Mouse (Mus musculus) kidney, embryonic 14.5 days (tissue): ENCODE data around the gene Stag3. TPM values are rescaled to one million over a fixed set of nuclear protein-coding genes. Genes with fewer than 3 reads are reported as not detected.

Source experiments
- ATAC-seq: fragments of 200-750 bp; cut with Nextera tagmentation; 2 replicates; pipeline ENCODE4 v1.8.0; 2017; ENCODE audit warnings: moderate number of reproducible peaks, mild to moderate bottlenecking, moderate TSS enrichment, moderate library complexity; ENCODE audit not compliant: low FRiP score, low TSS enrichment
- H3K27ac ChIP-seq: fragments of 300-500 bp; sonication (generic); 2 replicates; pipeline ENCODE4 v1.5.1; 2014; ENCODE audit warnings: low read depth, mild to moderate bottlenecking, low read length, moderate library complexity, mixed read lengths
- H3K27me3 ChIP-seq: fragments of 300-500 bp; sonication (generic); 2 replicates; pipeline ENCODE4 v1.6.1; 2014; ENCODE audit warnings: mild to moderate bottlenecking, low read length; ENCODE audit not compliant: control insufficient read depth, insufficient read depth
- H3K36me3 ChIP-seq: fragments of 300-500 bp; sonication (generic); 2 replicates; pipeline ENCODE4 v1.6.1; 2014; ENCODE audit warnings: low read length, mixed read lengths; ENCODE audit not compliant: control insufficient read depth, insufficient read depth
- H3K4me1 ChIP-seq: fragments of 300-500 bp; sonication (generic); 2 replicates; pipeline ENCODE4 v1.6.1; 2014; ENCODE audit warnings: low read length, mixed read lengths; ENCODE audit not compliant: control insufficient read depth, insufficient read depth
- H3K4me2 ChIP-seq: fragments of 300-500 bp; sonication (generic); replicated peaks from 2 replicates; pipeline ENCODE4 v1.6.1; 2014; ENCODE audit warnings: low read depth, mild to moderate bottlenecking, low read length
- H3K4me3 ChIP-seq: fragments of 300-500 bp; sonication (generic); 2 replicates; pipeline ENCODE4 v1.5.1; 2014; ENCODE audit warnings: mild to moderate bottlenecking, low read length
- H3K9ac ChIP-seq: fragments of 300-500 bp; sonication (generic); 2 replicates; pipeline ENCODE4 v1.6.1; 2014; ENCODE audit warnings: low read depth, mild to moderate bottlenecking, low read length, moderate library complexity
- H3K9me3 ChIP-seq: fragments of 300-500 bp; sonication (generic); 2 replicates; pipeline ENCODE4 v1.6.1; 2016; ENCODE audit warnings: low read length; ENCODE audit not compliant: control insufficient read depth
- WGBS: fragments of 180-500 bp; shearing (Covaris S2); extraction: QIAGEN DNeasy Blood & Tissue Kit; methylation state at CpG from one replicate; pipeline ENCODE4 v1.1.7; 2014; 5-methylcytosine and 5-hydroxymethylcytosine counted together
- polyA plus RNA-seq: library from polyadenylated mRNA; unstranded; fragments of >200 nt; fragmentation: Nextera tagmentation; extraction: Ambion mirVana; gene quantifications from 2 replicates; pipeline ENCODE4 v1.2.1, GENCODE M21; 2014

The Stag3 gene
- polyA plus RNA-seq, 1 experiment from 2014 or later: 4.5 TPM

DNA sequence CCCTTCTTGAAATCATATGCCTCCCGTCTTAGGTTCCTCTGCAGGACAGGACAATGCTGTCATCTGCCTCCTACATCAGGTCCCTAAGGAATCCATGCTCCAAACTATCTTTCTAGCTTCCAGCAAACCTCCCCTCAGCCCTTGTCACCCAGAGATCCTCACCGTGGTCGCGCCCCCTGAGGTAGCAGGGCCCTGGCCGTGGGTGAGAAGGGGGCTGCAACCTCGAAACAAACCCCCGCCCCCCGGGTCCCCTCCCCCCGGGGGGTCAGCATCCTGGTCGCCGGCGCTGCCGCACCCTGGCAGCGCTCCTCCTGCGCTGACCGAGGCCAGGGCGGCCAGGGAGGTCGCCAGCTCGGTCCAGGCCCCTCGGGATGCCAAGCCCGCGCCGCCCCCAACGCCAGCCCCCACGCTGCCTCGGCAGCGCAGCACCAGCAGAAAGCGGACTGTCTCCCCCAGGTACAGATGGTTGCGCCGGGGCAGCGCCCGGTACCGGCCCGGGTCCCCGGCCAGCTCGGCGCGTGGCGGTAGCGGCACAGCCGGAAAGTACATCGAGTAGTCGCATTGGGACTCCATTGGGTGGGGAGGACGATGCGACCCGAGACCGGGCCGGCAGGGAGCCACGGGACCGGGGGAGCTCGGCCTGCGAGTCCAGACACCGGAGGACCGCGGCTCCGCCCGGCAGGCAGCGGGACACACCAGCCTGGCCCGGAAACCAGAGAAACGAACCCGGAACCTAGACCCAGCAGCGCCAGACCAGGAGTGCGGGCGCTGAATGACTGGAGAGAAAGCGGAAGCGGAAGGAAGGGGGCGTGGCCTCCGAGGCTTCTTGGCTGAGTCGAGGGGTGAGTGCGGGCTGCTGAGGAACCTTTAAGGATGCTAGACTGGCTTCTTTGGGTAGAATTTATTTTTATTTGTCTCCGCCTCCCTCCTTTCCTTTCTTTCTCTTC is 16.5 kb upstream of the Stag3 start, which contains the start of gene BC037034:
TSS of gene BC037034 (minus strand) at position 774 of the 947 bp plus-strand sequence.
- under 1% methylated on average over 71 of the region's 71 CpGs for WGBS
- H3K9ac ChIP-seq: peak within 1 kb of the TSS; percentile 86
- H3K27ac ChIP-seq: 0 out of 2 replicates have a peak within 1 kb of the TSS, but pooled peaks have one; percentile 68

DNA sequence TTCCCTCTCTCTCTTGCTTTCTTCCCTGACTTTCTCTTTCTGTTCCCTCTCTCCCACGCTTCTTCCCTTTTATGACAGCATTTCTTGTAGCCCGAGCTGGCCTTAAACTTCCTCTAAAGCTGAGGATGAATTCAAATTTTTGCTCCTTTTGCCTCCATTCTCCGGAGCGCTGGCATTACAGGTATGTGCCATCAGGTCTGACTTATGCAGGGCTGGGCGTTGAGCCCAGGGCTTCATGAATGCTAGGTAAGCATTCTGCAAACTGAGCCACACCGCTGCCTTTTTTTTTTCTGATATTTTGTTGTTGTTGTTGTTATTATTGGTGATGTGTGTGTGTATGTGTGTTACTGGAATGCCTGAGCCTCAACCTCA is 15.8 kb upstream of the Stag3 start:
- H3K36me3 ChIP-seq: peaks cover 29% of the 10 kb centered on the region
- H3K9me3 ChIP-seq: no peaks in the 10 kb centered on the region
- no peaks in the 10 kb centered on the region for H3K27me3 ChIP-seq
- WGBS: 18% methylated on average over 6 of the region's 6 CpGs
- H3K9ac ChIP-seq: peak overlapping the region; percentile 86
- H3K4me2 ChIP-seq: peak overlapping the region; percentile 87
- no peak for ATAC-seq
- H3K27ac ChIP-seq: no peak overlapping the region
- H3K4me1 ChIP-seq: peaks cover 11% of the 10 kb centered on the region
- peak overlapping the region; percentile 81 for H3K4me3 ChIP-seq

More for the DNA sequence above, 16.5 kb upstream of the Stag3 start, which contains the start of gene BC037034:
- Histone ChIP-seq H3K4me2 (peak within 1 kb of the TSS; percentile 87), H3K27me3 (no peaks in the 10 kb centered on the region), H3K9me3 (no peaks in the 10 kb centered on the region), H3K36me3 (peaks cover 36% of the 10 kb centered on the region), H3K4me3 (peak within 1 kb of the TSS; percentile 81), H3K4me1 (peaks cover 11% of the 10 kb centered on the region)
- peak; percentile 91 for ATAC-seq

DNA sequence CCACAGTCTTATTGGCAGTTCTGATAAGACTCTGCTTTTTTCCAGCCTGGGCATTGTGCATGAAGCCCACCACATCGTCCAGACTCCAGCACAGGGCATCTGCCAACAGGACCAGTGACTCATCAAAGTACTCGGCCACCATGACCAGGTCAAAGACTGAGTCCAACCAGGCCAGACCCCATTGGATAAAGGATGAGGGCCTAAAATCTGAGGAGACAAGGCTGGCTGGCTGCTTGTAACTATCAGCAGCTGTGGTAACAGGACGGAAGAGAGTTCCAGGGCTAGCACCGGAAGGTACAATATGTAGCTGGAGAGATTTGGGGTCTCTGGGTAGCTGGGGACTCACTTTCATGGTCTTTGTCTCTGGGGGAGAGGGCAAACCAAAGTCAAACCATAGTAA is 14.3 kb upstream of the Stag3 start:
- H3K27me3 ChIP-seq: no peaks in the 10 kb centered on the region
- H3K4me2 ChIP-seq: no peak overlapping the region
- H3K4me3 ChIP-seq: no peak overlapping the region
- H3K36me3 ChIP-seq: peaks cover 16% of the 10 kb centered on the region
- ATAC-seq: no peak
- H3K9me3 ChIP-seq: no peaks in the 10 kb centered on the region
- H3K4me1 ChIP-seq: peaks cover 11% of the 10 kb centered on the region
- WGBS: 92% methylated on average over 4 of the region's 4 CpGs
- H3K27ac ChIP-seq: no peak overlapping the region
- no peak overlapping the region for H3K9ac ChIP-seq

DNA sequence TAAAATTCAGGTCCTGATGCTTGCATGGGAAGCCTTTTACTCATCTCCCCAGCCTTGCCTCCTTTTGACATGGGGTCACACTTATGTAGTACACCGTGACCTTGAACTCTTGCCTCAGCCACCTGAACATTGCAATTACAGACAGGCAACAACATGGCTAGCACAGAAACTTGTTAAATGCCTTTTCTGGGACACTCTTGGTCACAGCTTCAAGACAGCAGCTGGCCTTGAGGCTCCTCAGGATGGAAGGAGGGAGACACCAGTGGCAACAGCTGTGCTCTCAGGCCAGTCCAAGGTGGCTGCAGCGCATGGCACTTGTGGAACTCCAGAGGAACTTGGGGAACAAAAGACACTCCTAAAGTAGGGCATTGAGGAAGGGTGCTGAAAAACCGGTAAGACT is 12.9 kb upstream of the Stag3 start:
- Histone ChIP-seq H3K9ac (no peak overlapping the region), H3K4me2 (no peak overlapping the region), H3K9me3 (no peaks in the 10 kb centered on the region), H3K4me1 (peaks cover 14% of the 10 kb centered on the region), H3K27ac (no peak overlapping the region), H3K4me3 (no peak overlapping the region), H3K27me3 (no peaks in the 10 kb centered on the region), H3K36me3 (peaks cover 2% of the 10 kb centered on the region; the same call in 1 of the 2 replicates)
- ATAC-seq: no peak
- 90% methylated on average over 3 of the region's 3 CpGs for WGBS

DNA sequence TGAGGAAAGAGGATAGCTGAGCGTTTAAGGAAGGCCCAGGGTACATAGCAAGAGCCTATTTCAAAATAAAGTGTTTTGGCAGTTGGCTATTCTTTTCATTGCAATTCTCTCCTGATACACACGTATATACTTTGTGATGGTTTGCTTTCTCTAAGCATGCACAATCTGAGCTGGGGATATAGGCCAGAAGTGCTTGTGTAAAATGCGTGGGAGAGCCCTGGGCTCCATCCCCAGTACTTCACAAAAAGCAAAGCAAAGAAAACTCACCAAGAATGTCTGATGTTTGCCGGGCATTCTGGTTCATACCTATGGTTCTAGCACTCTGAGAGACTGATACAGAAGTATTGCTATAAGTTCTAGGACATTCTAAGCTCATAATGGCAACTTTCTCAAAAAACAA is 11.1 kb upstream of the Stag3 start:
- H3K4me1 ChIP-seq: peaks cover 4% of the 10 kb centered on the region; the same call in 1 of the 2 replicates
- WGBS: 81% methylated on average over 4 of the region's 4 CpGs

DNA sequence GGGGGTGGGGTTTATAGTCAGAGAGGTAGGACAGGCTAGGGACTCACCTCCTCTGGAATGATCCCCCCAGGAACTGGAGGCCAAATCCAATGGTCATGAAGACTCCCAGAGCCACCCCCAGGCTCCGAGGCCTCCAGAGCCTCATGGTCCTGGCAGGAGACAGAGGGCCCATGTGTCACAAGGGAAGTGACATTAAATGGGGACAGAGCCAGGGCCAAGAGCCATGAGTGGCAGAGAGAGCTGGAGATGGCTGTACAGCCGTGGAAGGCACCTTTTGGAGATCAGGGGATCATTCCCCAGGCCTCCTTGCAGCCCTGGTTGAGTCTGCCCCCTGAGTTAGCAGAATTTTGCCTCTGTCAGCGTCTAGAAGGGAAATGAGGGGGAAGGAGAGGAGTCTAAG is 8.8 kb upstream of the Stag3 start:
- H3K36me3 ChIP-seq: no peaks in the 10 kb centered on the region; the same call in 1 of the 2 replicates
- peaks cover 18% of the 10 kb centered on the region for H3K4me1 ChIP-seq
- H3K4me2 ChIP-seq: no peak overlapping the region
- H3K9me3 ChIP-seq: no peaks in the 10 kb centered on the region
- no peak for ATAC-seq
- no peak overlapping the region for H3K9ac ChIP-seq
- WGBS: 68% methylated on average over 3 of the region's 3 CpGs
- H3K27me3 ChIP-seq: no peaks in the 10 kb centered on the region
- no peak overlapping the region for H3K27ac ChIP-seq
- no peak overlapping the region for H3K4me3 ChIP-seq

More for the DNA sequence above, 11.1 kb upstream of the Stag3 start:
- Histone ChIP-seq H3K36me3 (no peaks in the 10 kb centered on the region; the same call in 1 of the 2 replicates), H3K27me3 (no peaks in the 10 kb centered on the region), H3K9ac (no peak overlapping the region), H3K4me2 (no peak overlapping the region), H3K9me3 (no peaks in the 10 kb centered on the region), H3K4me3 (no peak overlapping the region), H3K27ac (no peak overlapping the region)
- ATAC-seq: no peak

DNA sequence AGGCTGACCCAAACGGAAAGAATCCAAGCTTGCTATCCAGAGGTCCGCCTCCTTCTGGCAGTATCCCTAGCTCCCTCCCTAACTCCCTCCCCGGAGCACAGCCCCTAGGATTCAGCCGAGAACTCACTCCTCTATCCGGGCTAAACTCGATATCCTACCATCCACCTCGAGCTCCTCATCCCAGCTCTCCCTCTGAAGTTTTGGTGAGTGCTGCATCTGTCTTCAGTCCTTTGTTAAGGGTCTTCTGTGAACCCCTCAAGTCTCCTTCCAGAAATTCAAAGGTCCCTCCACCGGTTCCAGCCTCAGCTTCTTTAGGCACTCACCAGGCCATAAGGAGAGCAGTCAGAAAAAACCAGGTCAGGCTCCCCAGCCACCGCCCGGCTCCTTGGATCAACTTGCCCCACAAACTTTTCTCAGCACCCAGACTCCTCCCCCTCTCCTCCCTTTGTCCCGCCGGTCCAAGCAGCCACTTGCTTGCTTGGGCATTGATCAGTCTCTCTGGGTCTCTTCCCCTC is 7.6 kb upstream of the Stag3 start, which contains the start of gene Gal3st4:
TSS of gene Gal3st4 (minus strand) at position 432 of the 515 bp plus-strand sequence.
- Histone ChIP-seq H3K4me1 (peaks cover 21% of the 10 kb centered on the region), H3K27me3 (no peaks in the 10 kb centered on the region), H3K36me3 (peaks cover 12% of the 10 kb centered on the region), H3K27ac (peak within 1 kb of the TSS; percentile 69; the same call in 1 of the 2 replicates), H3K9ac (peak within 1 kb of the TSS; percentile 47; the same call in 1 of the 2 replicates), H3K9me3 (no peaks in the 10 kb centered on the region), H3K4me3 (peak within 1 kb of the TSS; percentile 20), H3K4me2 (peak within 1 kb of the TSS; percentile 39)
- ATAC-seq: peak; percentile 51; the same call in 1 of the 2 replicates
- WGBS: 2% methylated on average over 12 of the region's 12 CpGs

DNA sequence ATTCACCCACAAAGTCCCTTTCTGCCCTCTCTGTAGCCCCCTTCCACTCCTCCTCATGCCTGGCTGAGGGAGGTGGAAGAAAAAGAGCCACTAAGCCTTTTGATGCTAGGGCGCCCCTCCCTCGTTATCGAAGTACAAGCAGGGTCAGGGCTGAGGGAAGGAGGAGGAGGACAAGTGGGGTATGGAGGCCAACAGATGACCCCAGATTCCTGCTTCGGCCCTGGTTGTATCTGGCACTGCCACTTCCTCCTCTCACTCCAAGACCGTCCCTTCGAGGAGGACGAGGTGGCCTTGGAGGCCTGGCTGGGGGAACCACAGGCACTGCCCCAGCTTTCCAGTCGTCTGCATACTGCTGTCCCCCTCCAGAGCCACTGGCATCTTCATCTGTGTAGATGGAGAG is 5.9 kb upstream of the Stag3 start:
- Histone ChIP-seq H3K27ac (no peak overlapping the region), H3K9me3 (no peaks in the 10 kb centered on the region), H3K4me2 (no peak overlapping the region), H3K4me1 (peaks cover 30% of the 10 kb centered on the region), H3K36me3 (peaks cover 12% of the 10 kb centered on the region), H3K27me3 (no peaks in the 10 kb centered on the region), H3K4me3 (no peak overlapping the region), H3K9ac (no peak overlapping the region)
- ATAC-seq: no peak
- 74% methylated on average over 8 of the region's 8 CpGs for WGBS
